Mouse (Mus musculus): ENCODE data around the gene Gm10065. TPM values are rescaled to one million over a fixed set of nuclear protein-coding genes. Genes with fewer than 3 reads are reported as not detected.
"Not testable (repeated sequence)": the region's sequence is repeated elsewhere in the genome, so short reads cannot be mapped to it uniquely, and the experiment has no call there.

Gm10065 gene
- not detected for total RNA-seq (2022)

DNA sequence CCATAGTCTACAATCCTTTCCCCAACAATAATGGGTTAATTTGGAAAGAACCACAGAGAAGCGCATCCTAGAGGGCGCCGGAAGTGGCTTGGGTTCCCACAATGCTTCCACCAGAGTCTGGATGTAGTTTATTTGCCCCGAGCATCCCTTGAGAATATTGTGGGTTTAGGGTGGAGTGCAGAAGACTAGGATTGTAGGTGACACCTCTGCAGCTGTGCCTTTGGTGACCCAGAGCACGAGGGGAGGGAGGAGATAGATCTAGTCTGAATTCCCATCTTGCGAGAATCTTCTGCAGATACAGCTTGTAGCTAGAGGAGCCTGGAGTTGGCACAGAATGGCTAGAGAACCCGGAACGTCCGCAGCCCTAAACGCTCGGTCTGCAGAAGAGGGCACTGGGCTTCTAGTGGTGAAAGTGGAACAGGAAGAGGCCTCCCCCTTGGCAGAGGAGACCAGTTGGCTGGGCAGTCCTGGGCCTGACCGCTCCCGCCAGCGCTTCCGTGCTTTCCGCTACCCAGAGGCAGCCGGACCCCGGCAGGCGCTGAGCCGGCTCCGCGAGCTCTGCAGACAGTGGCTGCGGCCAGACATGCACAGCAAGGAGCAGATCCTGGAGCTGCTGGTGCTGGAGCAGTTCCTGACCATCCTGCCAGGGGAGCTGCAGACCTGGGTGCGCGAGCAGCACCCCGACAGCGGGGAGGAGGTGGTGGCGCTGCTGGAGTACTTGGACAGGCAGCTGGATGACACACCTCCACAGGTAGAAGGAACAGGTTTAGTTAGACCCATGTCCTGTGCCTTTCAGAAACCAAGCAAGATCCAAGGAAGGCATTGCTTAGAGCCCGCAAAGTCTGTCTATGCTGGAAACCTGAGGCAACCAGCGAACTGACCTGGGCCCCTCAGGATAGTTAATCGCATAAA, at the start of gene Gm10065, which contains the start of gene Zkscan4:
Gene Gm10065, minus strand, starts transcription at position 683 of the 912 bp plus-strand sequence.
Gene Zkscan4, plus strand, starts transcription at position 149 of the 912 bp plus-strand sequence.
- DNase-seq (ENCODE audit: low spot score), result peak; percentile 73

DNA sequence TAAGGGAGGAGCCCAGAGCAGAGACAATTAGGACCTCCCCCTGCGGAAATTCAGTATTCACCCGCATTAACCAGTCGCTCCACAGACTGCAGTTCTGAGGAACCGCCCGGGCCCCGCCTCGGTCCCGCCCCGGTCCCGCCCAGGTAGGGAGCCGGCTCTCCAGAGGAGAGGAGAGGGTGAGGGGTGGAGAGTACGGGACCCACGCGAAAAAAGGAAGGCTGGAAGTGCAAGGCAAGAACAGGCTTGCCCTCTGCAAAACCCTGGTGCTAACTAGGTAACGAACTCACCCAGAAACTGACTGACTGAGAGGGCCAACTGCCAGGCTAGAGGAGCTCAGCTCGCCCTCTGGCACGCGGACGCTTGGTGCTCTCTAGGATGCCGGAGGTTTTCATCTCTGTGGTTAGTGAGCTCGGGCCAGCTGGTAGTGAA, 27.0 kb upstream of the Gm10065 start:
- DNase-seq (ENCODE audit: low spot score), result peak; percentile 81

DNA sequence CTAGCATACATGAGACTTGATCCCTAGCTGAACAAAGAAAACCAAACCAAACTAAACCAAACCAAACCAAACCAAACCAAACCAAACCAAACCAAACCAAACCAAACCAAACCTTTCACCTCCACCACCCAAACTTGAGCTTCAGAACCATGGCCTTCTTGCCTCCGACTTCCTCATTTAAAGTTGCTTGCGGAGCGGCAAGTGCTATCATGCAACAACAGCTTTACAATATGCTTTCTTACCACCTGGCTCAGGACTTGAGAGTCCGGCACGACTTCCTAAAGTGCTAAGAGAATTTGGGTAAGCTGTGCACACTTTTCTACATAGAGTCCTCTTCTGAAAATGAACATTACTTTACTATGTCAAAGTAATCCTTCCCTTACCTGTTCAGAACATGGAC, 23.1 kb upstream of the Gm10065 start:
- no peak for DNase-seq (ENCODE audit: low spot score)

DNA sequence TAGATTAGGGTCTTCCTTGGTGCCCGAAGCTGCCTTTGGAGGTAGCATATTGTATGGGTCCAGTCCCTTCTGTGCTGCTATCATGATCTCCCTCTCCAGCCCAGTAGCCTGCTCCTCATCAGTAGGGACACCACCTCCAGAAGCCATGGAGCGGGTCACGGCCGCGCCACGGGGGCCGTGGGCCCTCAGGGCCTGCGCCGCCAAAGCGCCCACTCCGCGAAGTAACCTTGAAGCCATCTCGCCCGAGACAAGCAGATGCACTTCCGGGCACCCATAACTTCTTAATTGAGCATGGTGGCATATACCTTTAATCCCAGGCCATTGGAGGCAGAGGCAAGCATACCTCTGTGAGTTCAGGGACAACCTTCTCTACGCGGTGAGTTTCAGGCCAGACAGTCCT, 21.9 kb upstream of the Gm10065 start, which contains the start of gene Gm11273:
Gene Gm11273, minus strand, starts transcription at position 237 of the 400 bp plus-strand sequence.
- not testable (repeated sequence) for DNase-seq (ENCODE audit: low spot score)

DNA sequence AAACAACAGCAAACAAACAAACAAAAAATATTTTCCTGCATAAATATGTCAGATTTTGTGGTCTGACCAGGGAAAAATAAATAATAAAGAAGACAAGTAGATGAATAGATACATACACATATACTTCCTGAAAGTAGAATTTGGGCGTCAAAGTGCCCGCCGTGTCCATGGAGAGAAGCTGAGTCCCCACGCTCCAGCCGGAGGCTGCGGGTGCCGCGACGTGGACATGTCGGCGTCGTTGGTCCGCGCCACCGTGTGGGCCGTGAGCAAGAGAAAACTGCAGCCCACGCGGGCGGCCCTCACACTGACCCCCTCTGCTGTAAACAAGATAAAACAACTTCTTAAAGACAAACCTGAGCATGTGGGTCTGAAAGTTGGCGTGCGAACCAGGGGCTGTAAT, 15.8 kb upstream of the Gm10065 start, which contains the start of gene AK157302:
Gene AK157302, plus strand, starts transcription at position 144 of the 400 bp plus-strand sequence.
- no peak for DNase-seq (ENCODE audit: low spot score)

DNA sequence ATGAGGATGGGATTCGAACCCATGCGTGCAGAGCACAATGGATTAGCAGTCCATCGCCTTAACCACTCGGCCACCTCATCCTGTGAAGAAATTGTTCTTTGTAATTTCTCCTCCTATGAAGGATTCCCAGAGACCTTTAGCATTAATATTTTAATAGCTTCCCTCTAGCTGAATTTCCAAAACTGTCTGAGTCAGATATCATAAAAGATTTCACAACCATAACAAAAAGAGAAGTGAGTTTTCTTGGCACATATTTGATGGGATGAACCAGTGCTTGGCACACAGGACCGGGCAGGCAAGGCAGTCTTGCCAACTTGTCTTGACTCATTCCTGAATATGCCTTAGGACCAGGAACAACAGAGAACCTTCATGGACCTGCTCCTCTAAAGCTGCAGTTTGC, 13.6 kb upstream of the Gm10065 start:
- DNase-seq (ENCODE audit: low spot score), result no peak

DNA sequence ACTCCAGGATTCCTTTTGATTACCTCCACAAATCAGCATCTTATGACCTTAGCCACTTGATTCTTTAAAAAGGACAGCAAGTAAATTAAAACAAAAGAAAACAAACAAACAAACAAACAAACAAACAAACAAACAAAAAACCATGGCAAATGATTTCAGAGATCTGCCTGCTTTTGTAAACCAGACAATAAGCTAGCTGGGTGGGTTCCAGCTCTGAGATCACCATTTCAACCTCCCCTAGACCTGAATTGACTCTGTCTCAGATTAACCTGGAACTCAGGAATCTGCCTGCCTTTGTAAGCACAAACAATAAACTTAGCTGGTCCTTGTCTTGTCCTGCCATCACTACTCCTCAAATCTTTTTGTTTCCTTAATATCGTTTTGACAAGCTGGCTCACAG, 7.6 kb upstream of the Gm10065 start:
- no peak for DNase-seq (ENCODE audit: low spot score)

DNA sequence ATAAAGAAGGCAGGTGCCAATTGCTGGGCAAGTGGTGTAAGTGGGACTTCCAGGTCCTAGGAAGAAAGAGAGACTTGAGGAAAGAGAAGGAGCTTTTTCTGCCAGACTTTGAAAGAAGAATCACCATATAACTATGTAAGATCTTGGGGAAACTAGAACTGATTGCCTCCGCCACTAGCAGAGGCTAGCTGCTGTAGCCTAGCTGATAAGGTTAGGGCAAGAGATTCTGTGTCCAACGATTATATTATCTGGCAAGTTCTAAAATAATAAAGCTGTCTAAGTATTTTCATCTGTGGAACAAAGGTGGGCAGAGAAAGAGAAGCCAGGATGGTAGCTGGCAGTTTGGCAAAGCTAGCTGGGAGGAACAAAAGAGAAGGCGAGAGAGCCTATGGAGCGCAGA, 6.8 kb downstream of the Gm10065 start:
- DNase-seq (ENCODE audit: low spot score), result no peak

DNA sequence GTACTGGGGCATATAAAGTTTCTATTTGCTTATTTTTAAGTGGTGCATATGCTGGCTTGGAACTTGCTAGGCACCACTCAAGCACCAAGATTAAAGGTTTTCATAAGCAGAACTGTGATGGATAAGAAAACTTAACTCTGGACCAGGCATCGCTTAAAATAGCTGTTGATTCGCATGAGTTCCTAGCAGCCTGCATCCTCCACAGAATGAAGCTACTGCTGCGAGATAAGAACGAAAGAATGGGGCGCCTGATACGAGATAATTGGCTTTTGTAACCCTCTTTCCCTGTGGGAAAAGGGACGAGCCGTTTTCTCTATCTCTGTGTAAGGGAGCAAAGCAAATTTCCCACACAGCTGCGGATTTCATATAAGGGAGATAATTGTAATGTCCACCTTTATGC, 10.1 kb downstream of the Gm10065 start:
- DNase-seq (ENCODE audit: low spot score), result no peak

DNA sequence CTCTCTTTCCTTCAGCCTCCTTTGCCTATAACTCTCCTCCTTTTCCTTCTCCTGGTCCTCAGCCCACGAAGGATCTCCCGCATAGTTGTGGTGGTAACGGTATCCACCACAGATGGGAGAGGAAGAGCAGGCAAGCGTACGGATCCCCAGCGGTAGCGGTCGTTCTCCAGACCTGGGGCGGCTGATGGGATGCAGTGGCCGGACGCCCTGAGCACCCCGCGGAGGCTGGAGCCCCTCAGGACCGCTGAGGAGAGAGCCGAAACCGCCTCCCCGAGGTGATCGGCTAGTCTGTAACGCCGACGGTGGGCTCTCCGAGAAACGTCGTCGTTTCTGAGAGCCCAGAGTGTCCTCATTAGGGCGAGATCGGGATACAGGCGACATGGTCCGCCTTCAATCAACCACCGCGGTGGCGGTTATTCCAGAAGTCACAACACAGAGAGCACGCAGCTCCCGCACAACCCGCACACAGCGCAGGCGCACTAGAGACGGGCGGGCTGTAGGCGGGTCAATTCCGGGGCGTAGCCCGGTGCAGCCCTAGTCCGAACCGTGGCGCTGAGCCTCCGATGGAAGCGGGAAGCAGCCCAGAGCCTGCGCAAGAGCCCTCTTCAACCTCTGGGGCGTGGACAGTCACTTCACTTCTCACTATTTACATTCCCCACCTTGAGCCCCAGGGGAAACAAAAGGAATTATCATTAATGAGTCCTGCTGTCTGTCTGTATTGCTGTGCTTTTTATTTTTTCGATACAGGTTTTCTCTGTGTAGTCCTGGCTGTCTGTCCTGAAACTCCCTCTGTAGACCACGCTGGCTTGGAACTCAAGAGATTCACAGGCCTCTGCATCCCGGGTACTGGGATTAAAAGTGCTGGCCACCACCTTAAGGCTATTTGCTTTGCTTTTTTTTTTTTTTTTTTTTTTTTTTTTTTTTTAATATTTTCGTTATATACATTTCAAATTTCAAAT, 10.9 kb downstream of the Gm10065 start, which contains the start of gene Nkapl:
Gene Nkapl, minus strand, starts transcription at position 449 of the 959 bp plus-strand sequence.
- DNase-seq (ENCODE audit: low spot score), result peak; percentile 79

DNA sequence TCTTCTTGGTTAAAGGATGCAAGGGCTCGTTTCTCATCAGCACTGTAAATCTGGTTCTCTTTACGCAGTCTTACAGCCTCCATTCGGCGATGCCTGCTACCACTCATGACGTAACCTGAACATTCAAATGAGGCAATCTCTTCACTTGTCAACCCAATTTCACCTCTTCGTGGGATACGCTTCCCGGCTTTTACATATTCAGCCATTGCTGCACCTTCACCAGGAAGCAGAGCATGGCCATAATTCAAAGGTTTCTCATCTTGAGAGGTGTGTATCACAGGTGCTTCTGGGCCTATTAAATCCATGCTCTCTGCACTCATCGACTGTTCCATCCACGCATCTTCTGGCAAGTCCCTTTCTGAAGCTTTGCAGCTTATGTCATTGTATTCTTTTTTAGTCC, 11.9 kb downstream of the Gm10065 start:
- no peak for DNase-seq (ENCODE audit: low spot score)

DNA sequence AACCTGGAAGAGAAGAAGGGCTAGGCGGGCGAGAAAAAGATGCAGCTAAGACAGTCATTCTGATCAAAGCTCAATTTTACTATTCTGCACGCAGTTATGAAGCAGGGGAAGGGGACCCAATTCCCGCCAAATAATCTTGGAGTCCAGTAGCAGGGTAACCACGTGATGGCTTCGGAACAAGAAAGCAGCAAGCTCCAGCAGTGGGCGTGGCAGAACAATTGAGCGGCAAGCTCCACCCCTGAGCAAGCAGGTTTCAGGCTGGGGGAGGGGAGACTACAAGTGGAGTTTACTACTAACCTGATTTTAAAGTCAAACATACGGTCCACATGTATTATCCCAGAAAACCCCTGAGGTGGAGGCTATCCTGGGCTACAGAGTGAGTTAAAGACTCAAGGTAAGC, 16.7 kb downstream of the Gm10065 start:
- DNase-seq (ENCODE audit: low spot score), result not testable (repeated sequence)

DNA sequence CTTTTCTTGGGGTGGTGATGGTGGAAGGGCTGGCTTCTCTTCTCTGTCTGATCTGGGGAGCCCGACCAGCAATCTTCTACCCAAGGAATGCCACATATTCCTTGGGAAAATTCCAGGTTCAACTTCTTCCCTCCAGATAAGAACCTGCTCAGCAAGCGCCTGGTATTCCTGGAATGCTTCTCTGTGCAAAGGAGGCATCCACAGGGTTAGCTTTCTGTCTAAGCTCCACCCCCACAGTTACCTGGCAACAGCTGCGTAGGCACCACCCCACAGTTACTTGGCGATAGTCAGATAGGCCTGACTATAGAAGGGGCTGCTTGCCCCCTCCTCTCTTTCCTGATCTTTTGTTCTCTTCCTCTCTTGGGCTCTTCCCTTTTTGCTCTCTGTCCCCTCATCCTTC, 22.9 kb downstream of the Gm10065 start:
- DNase-seq (ENCODE audit: low spot score), result no peak

DNA sequence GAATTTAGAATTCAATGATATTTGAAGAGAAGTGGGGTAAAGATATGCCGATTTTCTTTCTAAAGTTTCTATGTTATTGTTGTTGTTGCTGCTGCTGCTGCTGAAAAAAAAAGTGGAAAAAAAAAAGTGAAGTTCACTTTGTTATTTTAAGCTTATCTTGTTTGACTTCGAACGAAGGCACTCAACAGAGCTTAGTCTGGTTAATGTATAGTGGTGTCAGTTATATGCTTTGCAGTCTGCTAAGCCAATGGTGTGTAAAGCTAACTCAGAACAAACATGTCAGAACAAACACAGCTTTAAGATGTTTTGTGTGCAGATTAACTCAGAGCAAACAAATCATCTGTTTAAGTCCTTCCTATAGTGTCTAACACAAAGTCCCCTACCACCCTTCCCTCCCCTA, 25.1 kb downstream of the Gm10065 start:
- no peak for DNase-seq (ENCODE audit: low spot score)

DNA sequence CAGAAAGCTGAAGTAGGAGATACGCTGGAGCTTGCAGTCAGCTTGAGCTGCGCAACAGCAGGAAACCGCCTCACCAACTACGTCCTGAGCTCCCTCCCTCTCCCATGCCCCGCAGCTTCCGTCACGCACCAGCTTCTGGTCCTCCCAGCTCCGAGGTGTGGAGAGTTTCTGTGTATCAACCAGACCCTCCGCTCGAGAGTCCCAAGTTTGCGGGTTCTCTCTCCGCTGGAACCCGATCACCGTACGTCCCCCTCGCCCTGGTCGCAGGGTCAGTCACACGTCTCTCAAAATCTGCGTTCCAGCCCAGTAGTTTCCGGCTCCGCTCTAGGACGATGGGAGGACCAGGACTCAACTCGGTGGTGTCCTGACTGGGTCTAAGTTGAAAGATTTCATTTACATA, 25.8 kb downstream of the Gm10065 start, which contains the start of gene Zscan26:
Gene Zscan26, minus strand, starts transcription at position 282 of the 400 bp plus-strand sequence.
- DNase-seq (ENCODE audit: low spot score), result peak; percentile 92

DNA sequence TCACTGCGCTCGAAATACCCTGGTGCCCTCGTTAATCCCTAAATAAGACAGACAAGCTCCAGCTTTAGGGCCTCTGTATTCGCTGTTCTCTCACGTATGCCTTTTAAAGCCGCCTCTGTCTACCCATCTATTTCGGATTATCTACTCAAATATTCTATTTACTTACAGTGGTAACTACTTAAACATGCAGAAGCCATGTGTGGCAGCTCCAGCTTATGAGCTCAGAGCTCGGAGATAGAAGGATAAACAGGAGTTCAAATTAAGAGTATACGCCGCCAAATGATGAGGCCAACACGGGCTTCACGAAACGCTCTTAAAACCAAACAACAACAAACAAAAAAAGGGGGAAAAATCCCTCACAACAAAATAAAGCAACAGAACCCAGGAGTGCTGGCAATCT, 26.2 kb downstream of the Gm10065 start:
- no peak for DNase-seq (ENCODE audit: low spot score)

DNA sequence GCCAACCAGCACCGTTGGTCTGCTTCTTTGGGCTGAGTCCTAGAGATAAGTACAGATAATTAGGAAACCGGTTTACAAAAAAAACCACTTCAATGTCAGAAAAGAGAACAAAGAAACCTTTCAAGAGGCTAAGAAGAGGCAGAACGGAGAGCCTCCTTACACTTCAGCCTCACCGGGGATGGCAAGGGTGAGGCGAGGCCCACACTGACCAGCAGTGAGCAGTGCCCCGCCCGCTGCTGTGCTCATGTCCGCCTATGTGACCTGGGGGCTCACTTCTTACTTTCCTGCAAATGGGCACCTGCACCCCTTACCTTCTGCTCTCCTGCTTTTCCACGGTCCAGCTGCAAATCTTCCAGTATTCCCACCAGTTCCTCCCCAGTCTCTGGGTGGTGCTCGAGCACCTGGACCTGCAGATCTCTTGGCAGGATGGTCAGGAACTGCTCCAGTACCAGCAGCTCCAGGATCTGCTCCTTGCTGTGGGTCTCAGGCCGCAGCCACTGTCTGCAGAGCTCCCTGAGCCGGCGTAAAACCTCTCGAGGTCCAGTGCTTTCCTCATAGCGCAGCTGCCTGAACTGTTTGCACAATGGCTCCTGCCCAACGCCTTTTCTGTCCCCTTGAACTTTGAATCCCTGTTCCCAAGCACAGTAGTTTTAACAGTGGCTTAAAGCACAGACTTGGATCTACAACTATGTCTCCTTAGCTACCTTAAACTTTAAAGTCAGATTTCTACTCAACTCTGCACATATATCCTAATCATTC, 31.2 kb downstream of the Gm10065 start:
- no peak for DNase-seq (ENCODE audit: low spot score)

DNA sequence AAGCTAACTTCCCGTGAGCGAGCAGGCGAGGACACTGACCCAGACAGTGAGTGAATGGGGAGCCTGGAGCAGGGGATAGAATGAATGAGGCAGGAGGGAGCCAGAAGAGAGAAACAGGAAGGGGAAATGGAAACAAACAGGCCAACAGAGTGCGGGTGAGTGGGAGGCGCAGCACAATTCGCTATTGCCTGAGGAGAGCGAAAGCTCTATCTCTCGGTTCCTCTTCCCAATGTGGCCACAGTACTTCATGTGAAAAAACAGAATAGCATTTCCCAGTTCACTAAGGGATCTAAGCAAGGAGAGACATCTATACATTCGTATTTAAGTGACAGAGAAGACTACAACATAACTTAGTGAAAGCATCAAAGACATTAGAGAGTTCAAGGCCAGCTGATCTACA, 32.4 kb downstream of the Gm10065 start:
- DNase-seq (ENCODE audit: low spot score), result peak; percentile 9

DNA sequence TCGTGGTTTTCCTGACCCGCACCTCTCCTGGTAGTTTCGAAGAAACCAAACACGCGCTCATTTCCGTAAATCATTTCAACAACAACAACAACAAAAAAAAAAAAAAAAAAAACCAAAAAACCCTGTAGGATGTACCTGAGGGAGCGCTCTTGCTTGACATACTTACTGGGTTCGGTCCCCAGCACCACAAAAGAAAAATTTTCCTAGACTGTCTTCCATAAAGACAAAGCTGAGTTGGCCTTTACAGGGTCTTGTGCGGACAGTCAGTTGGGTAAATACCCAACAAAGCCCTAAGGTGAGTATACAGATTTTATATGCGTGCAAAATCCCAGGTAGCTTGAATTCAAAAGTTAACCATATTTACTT, 38.1 kb downstream of the Gm10065 start:
- DNase-seq (ENCODE audit: low spot score), result no peak

DNA sequence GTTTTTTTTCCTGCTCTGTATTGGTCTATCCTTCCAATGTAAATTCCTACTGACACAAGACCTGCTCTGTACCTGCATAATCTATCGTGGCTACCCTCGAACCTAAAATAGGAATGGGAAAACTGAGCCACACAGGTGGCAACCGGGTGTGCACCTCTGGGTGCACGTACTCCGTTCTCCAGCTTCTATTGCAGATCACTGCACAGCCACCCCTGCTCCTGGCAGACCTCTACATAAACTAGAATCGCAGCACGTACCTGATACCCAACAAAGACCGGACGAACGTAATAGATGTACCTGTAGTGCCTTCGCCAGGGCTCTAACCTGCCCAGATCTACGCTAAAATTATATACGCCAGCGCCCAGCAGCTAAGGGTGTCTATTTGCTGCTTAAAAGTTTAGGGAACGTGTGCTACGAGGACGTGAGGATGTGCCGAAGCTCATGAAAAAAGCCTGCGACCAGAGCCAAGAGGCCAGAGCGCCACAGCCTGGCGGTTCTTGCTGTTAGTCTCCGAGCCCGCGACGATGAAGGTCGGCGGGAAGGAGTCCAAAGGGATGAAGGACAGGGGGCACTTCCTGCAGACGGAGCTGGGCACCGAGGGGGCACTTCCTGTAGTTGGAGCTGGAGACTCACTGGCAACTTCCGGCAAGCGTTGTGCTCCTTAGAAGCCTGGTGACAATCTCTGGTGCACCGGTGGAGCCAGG, 38.6 kb downstream of the Gm10065 start, which contains the start of gene Pgbd1:
Gene Pgbd1, minus strand, starts transcription at position 556 of the 704 bp plus-strand sequence.
- peak; percentile 21 for DNase-seq (ENCODE audit: low spot score)

Measured in heart, adult 8-10 months (tissue).